Mouse (Mus musculus): Measurements from ENCODE around the gene Rbm20. TPM values are rescaled to one million over a fixed set of nuclear protein-coding genes. Genes with fewer than 3 reads are reported as not detected.

Rbm20 gene
- polyA plus RNA-seq, 1 experiment = 6.5 TPM

DNA sequence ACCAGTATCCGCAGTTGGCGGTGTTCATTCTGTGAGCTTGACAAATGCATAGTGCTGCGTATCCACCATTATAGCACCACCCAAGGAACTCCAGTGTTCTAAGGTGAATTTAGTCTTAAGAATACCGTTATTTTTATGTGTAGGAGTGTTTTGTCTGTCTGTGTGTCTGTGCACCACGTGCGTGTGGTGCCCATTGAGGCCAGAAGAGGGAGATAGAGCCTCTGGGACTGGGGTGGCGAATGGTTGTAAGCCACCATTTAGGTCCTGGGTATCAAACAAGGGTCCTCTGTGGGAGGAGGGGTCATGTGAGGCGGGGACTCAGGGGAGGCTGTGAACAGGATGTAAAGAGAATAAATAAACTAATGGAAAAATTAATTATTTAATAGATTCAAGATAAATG is 72.2 kb downstream of the Rbm20 start:
- Histone ChIP-seq H3K4me3 (ENCODE audit: low read depth, low read length) (no peak overlapping the region), H3K27me3 (ENCODE audit: control insufficient read depth, insufficient read depth, low read length, poor library complexity, severe bottlenecking) (no peaks in the 10 kb centered on the region), H3K36me3 (ENCODE audit: control insufficient read depth, insufficient read depth, low read length, poor library complexity, severe bottlenecking) (no peaks in the 10 kb centered on the region), H3K27ac (ENCODE audit: insufficient read depth, low read length) (no peak overlapping the region), H3K9ac (ENCODE audit: low read depth, poor library complexity, severe bottlenecking) (no peak overlapping the region), H3K4me1 (ENCODE audit: control insufficient read depth, insufficient read depth, low read length) (no peaks in the 10 kb centered on the region), H3K9me3 (replicated peaks; ENCODE audit: control insufficient read depth, insufficient read depth, low read length, poor library complexity, severe bottlenecking) (no peaks in the 10 kb centered on the region)
- TF ChIP-seq POLR2A (IDR thresholded peaks at IDR 0.05; ENCODE audit: insufficient read depth, low read length) (no peak), CTCF (IDR thresholded peaks at IDR 0.05; ENCODE audit: low read depth, low read length) (no peak), EP300 (IDR thresholded peaks at IDR 0.05; ENCODE audit: insufficient read depth, low read depth, low read length) (no peak)

GRCm38 (mm10) chr19:53751420-53752185 is 74.5 kb downstream of the Rbm20 start:
- H3K9me3 ChIP-seq (replicated peaks; ENCODE audit: control insufficient read depth, insufficient read depth, low read length, poor library complexity, severe bottlenecking) = peaks cover 4% of the 10 kb centered on the region; the same call in 1 of the 2 replicates
- H3K36me3 ChIP-seq (ENCODE audit: control insufficient read depth, insufficient read depth, low read length, poor library complexity, severe bottlenecking) = no peaks in the 10 kb centered on the region
- no peak for TF ChIP-seq CTCF (IDR thresholded peaks at IDR 0.05; ENCODE audit: low read depth, low read length)
- TF ChIP-seq POLR2A (IDR thresholded peaks at IDR 0.05; ENCODE audit: insufficient read depth, low read length) = no peak
- TF ChIP-seq EP300 (IDR thresholded peaks at IDR 0.05; ENCODE audit: insufficient read depth, low read depth, low read length) = no peak
- H3K4me1 ChIP-seq (ENCODE audit: control insufficient read depth, insufficient read depth, low read length) = no peaks in the 10 kb centered on the region
- H3K27ac ChIP-seq (ENCODE audit: insufficient read depth, low read length) = no peak overlapping the region
- H3K9ac ChIP-seq (ENCODE audit: low read depth, poor library complexity, severe bottlenecking) = no peak overlapping the region
- no peaks in the 10 kb centered on the region for H3K27me3 ChIP-seq (ENCODE audit: control insufficient read depth, insufficient read depth, low read length, poor library complexity, severe bottlenecking)
- H3K4me3 ChIP-seq (ENCODE audit: low read depth, low read length) = no peak overlapping the region

DNA sequence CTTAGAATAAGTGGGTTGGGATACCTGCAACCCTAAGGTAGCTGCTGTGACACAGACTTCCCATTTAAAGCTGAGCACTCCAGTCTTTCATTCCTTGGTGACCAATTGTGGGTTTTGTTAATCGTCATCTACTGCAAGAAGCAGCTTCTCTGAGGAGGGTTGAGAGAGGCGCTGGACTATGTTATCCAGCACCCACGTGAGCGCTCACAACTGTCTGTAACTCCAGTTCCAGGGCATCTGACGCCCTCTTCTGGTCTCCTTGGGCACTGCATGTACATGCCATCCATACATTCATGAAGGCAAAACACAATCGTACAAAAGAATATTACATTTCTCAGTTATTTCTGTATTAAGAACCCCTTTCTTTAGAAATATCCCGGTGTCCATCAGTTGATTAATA is 75.9 kb downstream of the Rbm20 start:
- H3K27me3 ChIP-seq (ENCODE audit: control insufficient read depth, insufficient read depth, low read length, poor library complexity, severe bottlenecking) = no peaks in the 10 kb centered on the region
- no peaks in the 10 kb centered on the region for H3K4me1 ChIP-seq (ENCODE audit: control insufficient read depth, insufficient read depth, low read length)
- H3K9ac ChIP-seq (ENCODE audit: low read depth, poor library complexity, severe bottlenecking) = no peak overlapping the region
- H3K27ac ChIP-seq (ENCODE audit: insufficient read depth, low read length) = no peak overlapping the region
- peak; percentile 82 for TF ChIP-seq CTCF (IDR thresholded peaks at IDR 0.05; ENCODE audit: low read depth, low read length)
- TF ChIP-seq POLR2A (IDR thresholded peaks at IDR 0.05; ENCODE audit: insufficient read depth, low read length) = no peak
- TF ChIP-seq EP300 (IDR thresholded peaks at IDR 0.05; ENCODE audit: insufficient read depth, low read depth, low read length) = no peak
- H3K36me3 ChIP-seq (ENCODE audit: control insufficient read depth, insufficient read depth, low read length, poor library complexity, severe bottlenecking) = no peaks in the 10 kb centered on the region
- H3K4me3 ChIP-seq (ENCODE audit: low read depth, low read length) = no peak overlapping the region
- H3K9me3 ChIP-seq (replicated peaks; ENCODE audit: control insufficient read depth, insufficient read depth, low read length, poor library complexity, severe bottlenecking) = peaks cover 4% of the 10 kb centered on the region; the same call in 1 of the 2 replicates

GRCm38 (mm10) chr19:53754421-53754830 is 77.3 kb downstream of the Rbm20 start:
- no peak overlapping the region for H3K27ac ChIP-seq (ENCODE audit: insufficient read depth, low read length)
- H3K9ac ChIP-seq (ENCODE audit: low read depth, poor library complexity, severe bottlenecking) = no peak overlapping the region
- no peak for TF ChIP-seq POLR2A (IDR thresholded peaks at IDR 0.05; ENCODE audit: insufficient read depth, low read length)
- TF ChIP-seq CTCF (IDR thresholded peaks at IDR 0.05; ENCODE audit: low read depth, low read length) = no peak
- no peak for TF ChIP-seq EP300 (IDR thresholded peaks at IDR 0.05; ENCODE audit: insufficient read depth, low read depth, low read length)
- H3K4me1 ChIP-seq (ENCODE audit: control insufficient read depth, insufficient read depth, low read length) = no peaks in the 10 kb centered on the region
- H3K9me3 ChIP-seq (replicated peaks; ENCODE audit: control insufficient read depth, insufficient read depth, low read length, poor library complexity, severe bottlenecking) = peaks cover 4% of the 10 kb centered on the region; the same call in 1 of the 2 replicates
- no peak overlapping the region for H3K4me3 ChIP-seq (ENCODE audit: low read depth, low read length)
- no peaks in the 10 kb centered on the region for H3K36me3 ChIP-seq (ENCODE audit: control insufficient read depth, insufficient read depth, low read length, poor library complexity, severe bottlenecking)
- H3K27me3 ChIP-seq (ENCODE audit: control insufficient read depth, insufficient read depth, low read length, poor library complexity, severe bottlenecking) = no peaks in the 10 kb centered on the region

GRCm38 (mm10) chr19:53755346-53755745 is 78.2 kb downstream of the Rbm20 start:
- Histone ChIP-seq H3K4me3 (ENCODE audit: low read depth, low read length) (no peak overlapping the region), H3K9ac (ENCODE audit: low read depth, poor library complexity, severe bottlenecking) (no peak overlapping the region), H3K27ac (ENCODE audit: insufficient read depth, low read length) (no peak overlapping the region), H3K27me3 (ENCODE audit: control insufficient read depth, insufficient read depth, low read length, poor library complexity, severe bottlenecking) (no peaks in the 10 kb centered on the region), H3K36me3 (ENCODE audit: control insufficient read depth, insufficient read depth, low read length, poor library complexity, severe bottlenecking) (no peaks in the 10 kb centered on the region), H3K4me1 (ENCODE audit: control insufficient read depth, insufficient read depth, low read length) (no peaks in the 10 kb centered on the region), H3K9me3 (replicated peaks; ENCODE audit: control insufficient read depth, insufficient read depth, low read length, poor library complexity, severe bottlenecking) (peaks cover 4% of the 10 kb centered on the region; the same call in 1 of the 2 replicates)
- no peak for TF ChIP-seq POLR2A (IDR thresholded peaks at IDR 0.05; ENCODE audit: insufficient read depth, low read length)

DNA sequence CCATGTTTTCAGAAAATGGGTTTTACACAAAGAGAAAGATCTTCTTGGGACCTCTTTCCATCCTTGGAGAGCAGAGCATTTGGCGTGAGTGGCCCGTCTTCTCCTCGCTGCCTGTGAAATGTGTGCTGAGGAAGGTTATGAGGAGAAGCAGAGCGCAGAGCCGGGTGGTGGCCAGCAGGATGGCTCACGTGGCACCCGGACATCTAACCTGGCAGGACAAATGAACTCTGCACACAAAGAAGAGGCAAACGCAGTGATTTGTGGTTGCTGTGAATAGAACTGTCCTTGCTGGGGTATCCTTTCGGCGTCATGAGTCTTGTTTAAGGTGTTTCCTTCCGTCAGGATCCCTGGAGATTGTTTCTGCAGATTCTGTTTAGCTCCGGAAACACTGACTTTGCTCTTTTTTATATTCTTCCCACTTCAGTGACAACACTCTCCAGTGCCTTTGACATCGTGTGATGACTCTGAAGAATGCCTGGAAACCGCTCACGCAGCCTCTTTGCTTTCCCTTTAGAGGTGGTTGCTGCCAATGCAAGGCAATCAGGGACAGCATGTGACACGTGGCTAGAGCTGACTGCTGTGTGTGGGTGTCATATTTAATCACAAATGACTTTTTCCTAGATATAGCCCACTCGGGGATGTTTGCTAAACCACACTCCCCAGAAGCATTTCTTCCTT is 80.5 kb downstream of the Rbm20 start:
- Histone ChIP-seq H3K4me3 (ENCODE audit: low read depth, low read length) (no peak overlapping the region), H3K9me3 (replicated peaks; ENCODE audit: control insufficient read depth, insufficient read depth, low read length, poor library complexity, severe bottlenecking) (peaks cover 4% of the 10 kb centered on the region; the same call in 1 of the 2 replicates), H3K27me3 (ENCODE audit: control insufficient read depth, insufficient read depth, low read length, poor library complexity, severe bottlenecking) (no peaks in the 10 kb centered on the region), H3K4me1 (ENCODE audit: control insufficient read depth, insufficient read depth, low read length) (no peaks in the 10 kb centered on the region), H3K9ac (ENCODE audit: low read depth, poor library complexity, severe bottlenecking) (no peak overlapping the region), H3K27ac (ENCODE audit: insufficient read depth, low read length) (no peak overlapping the region), H3K36me3 (ENCODE audit: control insufficient read depth, insufficient read depth, low read length, poor library complexity, severe bottlenecking) (no peaks in the 10 kb centered on the region)
- TF ChIP-seq EP300 (IDR thresholded peaks at IDR 0.05; ENCODE audit: insufficient read depth, low read depth, low read length) (no peak), CTCF (IDR thresholded peaks at IDR 0.05; ENCODE audit: low read depth, low read length) (no peak), POLR2A (IDR thresholded peaks at IDR 0.05; ENCODE audit: insufficient read depth, low read length) (no peak)
